8 mouse cellular contexts compared by ENCODE assay signal in the genomic region with DNA sequence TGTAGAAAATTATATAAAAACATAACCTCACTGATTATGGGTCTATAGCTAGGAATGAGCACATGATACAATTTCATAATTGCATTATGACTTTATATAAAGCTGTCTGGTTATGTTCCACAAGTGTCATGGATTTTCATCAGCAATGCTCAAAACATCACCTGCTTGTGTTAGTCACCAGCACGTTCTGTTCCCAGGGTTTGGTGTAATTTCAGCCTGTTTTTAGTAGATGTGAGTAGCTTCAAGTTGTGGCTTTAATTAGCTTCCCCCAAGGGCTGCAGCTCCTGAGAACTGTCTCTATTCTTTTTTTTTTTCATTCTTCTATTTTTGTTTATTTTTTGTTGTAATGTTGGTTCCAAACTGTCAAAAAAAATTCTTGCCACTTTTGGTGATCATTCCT.
"Had no signal": no experiment of that assay in that cellular context is flagged by ENCODE, and none has a peak within 500 bp of the region (broad histone marks: within the 10 kb centered on the region; RNA-seq: fewer than 3 reads in every experiment).

No protein-coding gene starts in this region.

- DNase-seq: kidney, adult 18-20 months; kidney, adult 9 months; kidney, postnatal 14 days; kidney, postnatal 4 days; liver, postnatal 0 days; lung, embryonic 14.5 days; right cerebral cortex, postnatal 4 days; thymus, postnatal 25 days had no signal
